Mouse (Mus musculus) midbrain, embryonic 13.5 days (tissue): ENCODE data around the gene Ccr6. TPM values are rescaled to one million over a fixed set of nuclear protein-coding genes. Genes with fewer than 3 reads are reported as not detected.
"Not testable (repeated sequence)": the region's sequence is repeated elsewhere in the genome, so short reads cannot be mapped to it uniquely, and the experiment has no call there.

Source experiments
- ATAC-seq: fragments of 200-750 bp; cut with Nextera tagmentation; 2 replicates; pipeline ENCODE4 v1.8.0; 2017; ENCODE audit warnings: mild to moderate bottlenecking, moderate TSS enrichment, moderate library complexity
- H3K27ac ChIP-seq: fragments of 300-500 bp; sonication (generic); 2 replicates; pipeline ENCODE4 v1.5.1; 2015; ENCODE audit warnings: inconsistent platforms, mild to moderate bottlenecking, moderate library complexity
- H3K27me3 ChIP-seq: fragments of 300-500 bp; sonication (generic); 2 replicates; pipeline ENCODE4 v1.6.1; 2015; ENCODE audit warnings: mild to moderate bottlenecking, inconsistent platforms
- H3K36me3 ChIP-seq: fragments of 300-500 bp; sonication (generic); 2 replicates; pipeline ENCODE4 v1.6.1; 2015; ENCODE audit warnings: mild to moderate bottlenecking, inconsistent platforms
- H3K4me1 ChIP-seq: fragments of 300-500 bp; sonication (generic); replicated peaks from 2 replicates; pipeline ENCODE4 v1.6.1; 2015; ENCODE audit warnings: inconsistent platforms
- H3K4me2 ChIP-seq: fragments of 300-500 bp; sonication (generic); replicated peaks from 2 replicates; pipeline ENCODE4 v1.6.1; 2015; ENCODE audit warnings: moderate library complexity, mild to moderate bottlenecking, inconsistent platforms
- H3K4me3 ChIP-seq: fragments of 300-500 bp; sonication (generic); replicated peaks from 2 replicates; pipeline ENCODE4 v1.5.1; 2015; ENCODE audit warnings: mild to moderate bottlenecking, inconsistent platforms
- H3K9ac ChIP-seq: fragments of 300-500 bp; sonication (generic); replicated peaks from 2 replicates; pipeline ENCODE4 v1.6.1; 2015; ENCODE audit warnings: mild to moderate bottlenecking, inconsistent platforms
- H3K9me3 ChIP-seq: fragments of 300-500 bp; sonication (generic); 2 replicates; pipeline ENCODE4 v1.6.1; 2016; ENCODE audit warnings: mild to moderate bottlenecking, inconsistent platforms
- WGBS: fragments of 180-500 bp; shearing (Covaris S2); methylation state at CpG from one replicate; pipeline ENCODE4 v1.1.7; 2015; 5-methylcytosine and 5-hydroxymethylcytosine counted together
- polyA plus RNA-seq: library from polyadenylated mRNA; unstranded; fragments of >200 nt; fragmentation: Nextera tagmentation; extraction: Ambion mirVana; gene quantifications from 2 replicates; pipeline ENCODE4 v1.2.1, GENCODE M21; 2015

The Ccr6 gene
- polyA plus RNA-seq, 1 experiment from 2014 or later: not detected

DNA sequence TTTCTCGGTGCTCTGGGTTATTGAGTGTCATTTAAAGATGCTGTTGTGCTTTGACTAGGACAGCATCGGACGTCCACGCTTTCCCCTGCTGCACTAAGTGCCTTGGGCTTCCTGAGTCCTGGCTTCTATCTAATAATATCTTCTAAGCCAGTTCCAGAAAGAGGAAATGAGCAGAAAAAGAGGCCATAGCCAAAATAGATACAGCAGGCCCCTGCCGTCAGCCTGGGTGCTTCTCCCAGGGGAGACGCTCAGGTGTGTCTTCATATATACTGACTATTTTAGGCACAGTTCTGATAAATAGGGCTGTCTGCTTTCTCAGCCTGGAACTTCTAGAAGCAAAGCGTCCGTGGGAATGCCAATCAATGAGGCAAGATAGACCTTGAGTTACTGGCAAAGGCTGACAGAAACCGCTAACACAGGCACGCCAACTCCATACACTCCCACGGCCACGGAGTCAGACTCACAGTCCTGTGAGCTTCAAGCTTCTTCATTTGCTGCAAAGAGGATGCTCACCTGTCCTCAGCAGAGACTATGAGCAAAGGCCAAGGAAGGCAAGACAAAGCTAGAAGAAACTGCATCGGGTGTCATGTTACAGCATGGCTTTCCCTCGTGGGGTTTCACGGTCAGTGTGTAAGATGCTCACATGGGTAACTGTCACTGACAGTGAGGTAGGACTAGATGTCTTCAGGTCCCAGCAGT, 2.3 kb downstream of the Ccr6 start:
- H3K27me3 ChIP-seq: no peaks in the 10 kb centered on the region
- 88% methylated on average over 15 of the region's 15 CpGs for WGBS
- no peak for ATAC-seq

GRCm38 (mm10) chr17:8239561-8239960, 3.7 kb downstream of the Ccr6 start:
- no peak overlapping the region for H3K27ac ChIP-seq
- 70% methylated on average over 3 of the region's 3 CpGs for WGBS
- H3K27me3 ChIP-seq: no peaks in the 10 kb centered on the region
- no peak overlapping the region for H3K9ac ChIP-seq
- no peak overlapping the region for H3K4me3 ChIP-seq
- H3K4me1 ChIP-seq: no peaks in the 10 kb centered on the region
- H3K9me3 ChIP-seq: no peaks in the 10 kb centered on the region
- no peak overlapping the region for H3K4me2 ChIP-seq
- ATAC-seq: no peak
- no peaks in the 10 kb centered on the region for H3K36me3 ChIP-seq

More for the DNA sequence above, 2.3 kb downstream of the Ccr6 start:
- Histone ChIP-seq H3K4me1 (no peaks in the 10 kb centered on the region), H3K36me3 (no peaks in the 10 kb centered on the region), H3K4me2 (no peak overlapping the region), H3K9me3 (no peaks in the 10 kb centered on the region), H3K27ac (no peak overlapping the region), H3K4me3 (no peak overlapping the region), H3K9ac (no peak overlapping the region)

DNA sequence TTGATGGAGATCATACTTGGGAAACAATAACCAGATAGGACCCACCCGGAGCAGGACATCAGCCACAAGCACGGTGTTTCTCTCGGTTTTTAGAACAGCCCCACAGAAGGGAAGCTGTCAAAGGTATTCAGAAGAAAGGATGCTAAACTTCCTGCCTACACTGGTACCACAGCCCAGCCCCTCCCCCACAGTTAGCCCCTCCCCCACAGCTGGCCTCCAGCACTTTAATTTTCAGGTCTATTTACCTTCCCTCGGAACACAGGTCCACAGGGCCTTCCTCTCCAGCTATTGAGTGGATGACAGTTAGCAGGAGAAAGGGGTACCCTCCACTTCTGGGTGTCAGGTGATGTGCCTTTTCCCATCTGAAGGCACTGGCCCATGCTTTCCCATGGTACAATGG, 4.7 kb downstream of the Ccr6 start:
- no peak for ATAC-seq
- 77% methylated on average over 4 of the region's 4 CpGs for WGBS
- H3K27ac ChIP-seq: no peak overlapping the region
- H3K4me3 ChIP-seq: no peak overlapping the region
- H3K36me3 ChIP-seq: no peaks in the 10 kb centered on the region
- H3K27me3 ChIP-seq: no peaks in the 10 kb centered on the region
- no peak overlapping the region for H3K9ac ChIP-seq
- no peak overlapping the region for H3K4me2 ChIP-seq
- H3K4me1 ChIP-seq: no peaks in the 10 kb centered on the region
- no peaks in the 10 kb centered on the region for H3K9me3 ChIP-seq

DNA sequence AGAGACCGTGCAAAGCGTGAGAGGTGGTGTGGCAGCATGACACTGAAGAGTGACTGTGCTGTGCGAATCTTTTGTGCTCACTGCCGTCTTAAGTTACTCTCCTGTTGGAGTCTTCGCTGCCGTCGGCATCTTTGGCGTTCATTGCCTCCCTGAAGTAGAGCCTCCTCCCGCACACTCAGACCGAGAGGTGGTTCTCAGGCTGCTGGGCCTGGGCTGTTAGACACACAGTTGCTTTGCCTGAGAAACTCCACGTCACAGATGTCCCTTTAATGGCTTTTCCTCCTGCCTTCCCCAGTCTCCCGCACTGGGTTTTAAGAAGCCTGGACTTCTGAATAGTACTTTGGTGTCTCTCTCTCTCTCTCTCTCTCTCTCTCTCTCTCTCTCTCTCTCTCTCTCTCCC, 5.8 kb downstream of the Ccr6 start:
- Histone ChIP-seq H3K9ac (no peak overlapping the region), H3K4me3 (no peak overlapping the region), H3K4me1 (no peaks in the 10 kb centered on the region), H3K9me3 (no peaks in the 10 kb centered on the region), H3K4me2 (no peak overlapping the region), H3K36me3 (no peaks in the 10 kb centered on the region), H3K27me3 (no peaks in the 10 kb centered on the region), H3K27ac (no peak overlapping the region)
- 76% methylated on average over 12 of the region's 12 CpGs for WGBS
- ATAC-seq: no peak

DNA sequence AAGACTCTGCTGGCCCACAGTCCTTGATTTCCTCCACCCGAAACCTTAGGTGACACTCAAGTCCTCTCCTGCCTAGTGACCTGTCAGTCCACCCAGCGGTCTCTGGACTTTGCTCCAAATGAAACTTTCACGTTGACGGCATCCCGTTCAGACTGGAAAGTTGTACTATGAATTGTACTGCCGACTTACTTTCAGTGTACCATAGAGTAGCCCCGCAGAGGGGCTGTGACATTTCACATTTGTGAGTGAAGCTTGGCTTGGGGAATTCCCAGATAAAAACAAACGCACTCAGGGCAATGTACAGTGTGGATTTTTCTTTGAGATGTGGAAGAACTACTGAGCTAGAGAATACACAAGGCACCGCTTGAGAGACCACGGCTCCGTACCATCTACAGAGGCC, 6.3 kb downstream of the Ccr6 start:
- 94% methylated on average over 11 of the region's 11 CpGs for WGBS
- Histone ChIP-seq H3K4me1 (no peaks in the 10 kb centered on the region), H3K27me3 (no peaks in the 10 kb centered on the region), H3K4me2 (no peak overlapping the region), H3K9me3 (no peaks in the 10 kb centered on the region), H3K27ac (no peak overlapping the region), H3K4me3 (no peak overlapping the region), H3K9ac (no peak overlapping the region), H3K36me3 (no peaks in the 10 kb centered on the region)
- no peak for ATAC-seq

- no peaks in the 10 kb centered on the region for H3K36me3 ChIP-seq
- 83% methylated on average over 2 of the region's 2 CpGs for WGBS
- ATAC-seq: no peak
- H3K9me3 ChIP-seq: no peaks in the 10 kb centered on the region
- H3K4me3 ChIP-seq: no peak overlapping the region
- no peaks in the 10 kb centered on the region for H3K27me3 ChIP-seq
- no peak overlapping the region for H3K9ac ChIP-seq
- H3K27ac ChIP-seq: no peak overlapping the region
- no peaks in the 10 kb centered on the region for H3K4me1 ChIP-seq
- no peak overlapping the region for H3K4me2 ChIP-seq
These were observed 8.3 kb downstream of the Ccr6 start for GRCm38 (mm10) chr17:8244124-8244523.

DNA sequence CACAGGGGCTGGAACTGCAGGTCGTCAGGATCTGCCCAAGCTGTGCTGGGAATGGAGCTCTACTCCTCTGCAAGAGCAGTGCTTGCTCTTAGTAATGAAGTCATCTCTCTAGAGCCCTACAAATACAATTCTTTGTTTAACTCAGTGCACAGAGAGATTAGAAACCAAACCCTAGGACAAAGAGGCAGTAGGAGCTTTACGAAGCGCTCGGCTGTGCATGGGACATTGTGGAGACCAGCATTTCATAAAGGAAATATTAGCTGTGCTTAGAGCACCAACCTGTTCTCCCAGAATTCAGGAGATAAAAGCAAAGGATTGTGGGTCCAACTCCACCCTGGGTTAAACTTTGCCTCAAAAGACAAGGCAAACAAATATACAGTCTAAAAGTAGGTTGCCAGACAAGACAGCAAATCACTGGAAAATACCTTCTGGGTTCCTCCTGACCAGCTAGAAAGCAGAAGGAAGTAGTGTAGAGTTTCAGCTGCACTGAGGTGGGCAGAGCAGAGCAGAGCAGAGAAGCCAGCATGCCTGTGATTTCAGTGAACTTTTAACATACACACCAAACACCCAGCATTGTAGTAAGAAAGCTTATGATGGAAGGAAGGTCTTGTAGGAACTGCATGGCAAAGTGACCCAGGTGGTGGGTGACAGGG, 10.4 kb downstream of the Ccr6 start:
- Histone ChIP-seq H3K9me3 (no peaks in the 10 kb centered on the region), H3K4me3 (no peak overlapping the region), H3K4me2 (no peak overlapping the region), H3K4me1 (no peaks in the 10 kb centered on the region), H3K36me3 (no peaks in the 10 kb centered on the region), H3K9ac (no peak overlapping the region), H3K27ac (no peak overlapping the region), H3K27me3 (no peaks in the 10 kb centered on the region)
- 67% methylated on average over 4 of the region's 4 CpGs for WGBS
- ATAC-seq: no peak

DNA sequence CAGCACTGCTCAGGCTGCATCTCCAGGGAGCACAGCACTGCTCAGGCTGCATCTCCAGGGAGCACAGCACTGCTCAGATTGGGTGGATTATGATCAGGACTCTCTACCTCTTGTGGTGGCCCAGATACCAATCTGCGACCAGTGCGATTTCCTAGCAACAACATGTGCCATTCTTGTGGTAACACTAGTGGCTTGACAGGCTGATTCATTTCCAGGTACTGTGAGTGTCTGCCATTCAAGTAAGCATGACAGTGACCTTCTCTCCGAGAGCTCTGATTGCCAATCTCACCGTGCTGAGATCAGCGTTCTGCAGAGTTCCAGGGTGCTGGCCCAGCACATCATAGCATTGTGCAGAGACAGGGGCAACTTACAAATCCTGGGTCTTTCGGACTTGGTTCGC, 15.9 kb downstream of the Ccr6 start:
- ATAC-seq: no peak
- 92% methylated on average over 7 of the region's 7 CpGs for WGBS
- H3K4me2 ChIP-seq: no peak overlapping the region
- H3K27me3 ChIP-seq: no peaks in the 10 kb centered on the region
- no peaks in the 10 kb centered on the region for H3K4me1 ChIP-seq
- H3K27ac ChIP-seq: no peak overlapping the region
- no peak overlapping the region for H3K9ac ChIP-seq
- no peaks in the 10 kb centered on the region for H3K36me3 ChIP-seq
- no peak overlapping the region for H3K4me3 ChIP-seq
- no peaks in the 10 kb centered on the region for H3K9me3 ChIP-seq

- Histone ChIP-seq H3K4me1 (no peaks in the 10 kb centered on the region), H3K36me3 (no peaks in the 10 kb centered on the region), H3K4me2 (no peak overlapping the region), H3K9me3 (no peaks in the 10 kb centered on the region), H3K27me3 (no peaks in the 10 kb centered on the region), H3K27ac (no peak overlapping the region), H3K9ac (no peak overlapping the region), H3K4me3 (no peak overlapping the region)
- ATAC-seq: no peak
These were observed 18.4 kb downstream of the Ccr6 start for GRCm38 (mm10) chr17:8254268-8254667.

DNA sequence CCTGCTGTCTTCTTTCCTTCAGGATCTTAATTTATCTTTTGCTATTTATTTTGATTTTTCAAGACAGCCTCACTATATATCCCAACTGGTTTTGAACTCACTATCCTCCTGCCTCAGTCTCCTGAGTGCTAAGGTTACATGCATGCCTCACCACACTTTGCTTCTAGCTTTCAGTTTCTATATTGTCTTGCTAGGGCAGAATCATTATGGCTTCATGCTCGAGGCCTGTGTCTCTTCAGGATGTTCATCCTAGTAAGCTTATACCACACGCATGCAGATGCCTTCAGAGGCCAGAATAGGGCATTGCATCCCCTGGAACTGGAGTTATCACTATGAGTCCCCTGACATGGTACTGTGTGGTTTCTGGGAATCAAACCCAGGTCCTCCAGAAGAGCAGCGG, 19.1 kb downstream of the Ccr6 start:
- WGBS: 68% methylated on average over 3 of the region's 3 CpGs

GRCm38 (mm10) chr17:8255583-8255982, 19.7 kb downstream of the Ccr6 start:
- Histone ChIP-seq H3K27ac (no peak overlapping the region), H3K4me3 (no peak overlapping the region), H3K27me3 (no peaks in the 10 kb centered on the region), H3K9me3 (no peaks in the 10 kb centered on the region), H3K9ac (no peak overlapping the region), H3K4me2 (no peak overlapping the region), H3K36me3 (no peaks in the 10 kb centered on the region), H3K4me1 (no peaks in the 10 kb centered on the region)
- WGBS: 84% methylated on average over 6 of the region's 6 CpGs
- ATAC-seq: no peak

More for the DNA sequence above, 19.1 kb downstream of the Ccr6 start:
- H3K36me3 ChIP-seq: no peaks in the 10 kb centered on the region
- no peaks in the 10 kb centered on the region for H3K9me3 ChIP-seq
- H3K9ac ChIP-seq: no peak overlapping the region
- ATAC-seq: no peak
- no peak overlapping the region for H3K4me2 ChIP-seq
- H3K4me1 ChIP-seq: no peaks in the 10 kb centered on the region
- H3K4me3 ChIP-seq: no peak overlapping the region
- no peak overlapping the region for H3K27ac ChIP-seq
- H3K27me3 ChIP-seq: no peaks in the 10 kb centered on the region

GRCm38 (mm10) chr17:8256982-8257381, 21.1 kb downstream of the Ccr6 start:
- 75% methylated on average over 8 of the region's 8 CpGs for WGBS
- Histone ChIP-seq H3K4me1 (no peaks in the 10 kb centered on the region), H3K9ac (no peak overlapping the region), H3K27ac (no peak overlapping the region), H3K4me3 (no peak overlapping the region), H3K36me3 (no peaks in the 10 kb centered on the region), H3K4me2 (no peak overlapping the region), H3K27me3 (no peaks in the 10 kb centered on the region), H3K9me3 (no peaks in the 10 kb centered on the region)
- no peak for ATAC-seq

- H3K9me3 ChIP-seq, H3K9ac ChIP-seq, H3K4me3 ChIP-seq, H3K4me1 ChIP-seq, H3K4me2 ChIP-seq, ATAC-seq, H3K27ac ChIP-seq, H3K36me3 ChIP-seq, H3K27me3 ChIP-seq: not testable (repeated sequence)
- WGBS: 16% methylated on average over 7 of the region's 7 CpGs
These were observed 28.8 kb downstream of the Ccr6 start for GRCm38 (mm10) chr17:8264638-8265037.
